Mouse (Mus musculus) adrenal gland, adult (tissue): ENCODE data around the gene Map3k5.

Source experiments
- DNase-seq, 2 experiments: peaks; one replicate each; pipeline ENCODE4 v3.0.0; 2022 to 2023; ENCODE audit warnings: low spot score in 1 of 2; ENCODE audit not compliant: inconsistent age in 2 of 2

The Map3k5 gene

GRCm38 (mm10) chr10:20090171-20090570, 155.9 kb downstream of the Map3k5 start:
- no peak for DNase-seq

- no peak for DNase-seq
These were observed 157.1 kb downstream of the Map3k5 start for GRCm38 (mm10) chr10:20091416-20091815.

GRCm38 (mm10) chr10:20092371-20092770, 158.1 kb downstream of the Map3k5 start:
- no peak for DNase-seq

GRCm38 (mm10) chr10:20101456-20101855, 167.2 kb downstream of the Map3k5 start:
- DNase-seq: no peak

GRCm38 (mm10) chr10:20104271-20104931, 170.1 kb downstream of the Map3k5 start:
- peak; percentile 80 to 95 for DNase-seq

- peak in 1 of 2 experiments; percentile 60 for DNase-seq
These were observed 171.3 kb downstream of the Map3k5 start for GRCm38 (mm10) chr10:20105575-20105974.

- DNase-seq: no peak
These were observed 172.8 kb downstream of the Map3k5 start for GRCm38 (mm10) chr10:20107031-20107430.

GRCm38 (mm10) chr10:20111508-20111907, 177.2 kb downstream of the Map3k5 start:
- DNase-seq: no peak

GRCm38 (mm10) chr10:20112026-20112973, 178.0 kb downstream of the Map3k5 start:
- DNase-seq: no peak

GRCm38 (mm10) chr10:20119504-20120425, 185.5 kb downstream of the Map3k5 start:
- peak in 1 of 2 experiments; percentile 84 for DNase-seq

GRCm38 (mm10) chr10:20121981-20122380, 187.7 kb downstream of the Map3k5 start:
- DNase-seq: peak in 1 of 2 experiments; percentile 76

- peak; percentile 53 to 79 for DNase-seq
These were observed 189.1 kb downstream of the Map3k5 start for GRCm38 (mm10) chr10:20123401-20123800.

GRCm38 (mm10) chr10:20124576-20124975, 190.3 kb downstream of the Map3k5 start:
- no peak for DNase-seq

GRCm38 (mm10) chr10:20125226-20125625, 191.0 kb downstream of the Map3k5 start:
- peak; percentile 55 to 89 for DNase-seq

- no peak for DNase-seq
These were observed 198.8 kb downstream of the Map3k5 start for GRCm38 (mm10) chr10:20132933-20133652.

GRCm38 (mm10) chr10:20135350-20136058, 201.2 kb downstream of the Map3k5 start:
- DNase-seq: peak; percentile 64 to 70

GRCm38 (mm10) chr10:20136505-20136904, 202.2 kb downstream of the Map3k5 start:
- DNase-seq: no peak

- peak; percentile 61 to 81 for DNase-seq
These were observed 207.1 kb downstream of the Map3k5 start for GRCm38 (mm10) chr10:20141376-20141775.

- DNase-seq: peak in 1 of 2 experiments; percentile 74
These were observed 214.0 kb downstream of the Map3k5 start, which contains the start of gene Map7 for GRCm38 (mm10) chr10:20148130-20148772. Map7 (plus strand) TSS chr10:20148471.
